Mouse (Mus musculus) kidney, postnatal 10 days (tissue): ENCODE results near the gene Ptges2.

Experiments used
- DNase-seq: peaks from one replicate; pipeline ENCODE4 v3.0.0; 2021; ENCODE audit warnings: mixed read lengths

The Ptges2 gene

GRCm38 (mm10) chr2:32416556-32416955 lies 20.9 kb downstream of the Ptges2 start:
- DNase-seq = no peak

GRCm38 (mm10) chr2:32417486-32417885 lies 21.8 kb downstream of the Ptges2 start:
- no peak for DNase-seq

- DNase-seq = no peak
Observed at GRCm38 (mm10) chr2:32418430-32419151, 22.9 kb downstream of the Ptges2 start.

GRCm38 (mm10) chr2:32419359-32419758 lies 23.7 kb downstream of the Ptges2 start:
- peak; percentile 82 for DNase-seq

- DNase-seq = no peak
Observed at GRCm38 (mm10) chr2:32420066-32420608, 24.4 kb downstream of the Ptges2 start.

GRCm38 (mm10) chr2:32420647-32421046 lies 25.0 kb downstream of the Ptges2 start:
- no peak for DNase-seq

GRCm38 (mm10) chr2:32421851-32422251 lies 26.2 kb downstream of the Ptges2 start:
- DNase-seq = peak; percentile 48

GRCm38 (mm10) chr2:32423481-32424331 lies 28.0 kb downstream of the Ptges2 start:
- peak; percentile 87 for DNase-seq

GRCm38 (mm10) chr2:32424796-32425195 lies 29.1 kb downstream of the Ptges2 start:
- no peak for DNase-seq

- DNase-seq = no peak
Observed at GRCm38 (mm10) chr2:32425568-32425967, 29.9 kb downstream of the Ptges2 start.

GRCm38 (mm10) chr2:32426141-32426540 lies 30.4 kb downstream of the Ptges2 start:
- no peak for DNase-seq

- no peak for DNase-seq
Observed at GRCm38 (mm10) chr2:32427720-32428119, 32.0 kb downstream of the Ptges2 start.

- peak; percentile 50 for DNase-seq
Observed at GRCm38 (mm10) chr2:32428262-32428722, 32.6 kb downstream of the Ptges2 start.

GRCm38 (mm10) chr2:32429215-32429891 lies 33.7 kb downstream of the Ptges2 start:
- DNase-seq = no peak

- DNase-seq = peak; percentile 84
Observed at GRCm38 (mm10) chr2:32430701-32431676, 35.3 kb downstream of the Ptges2 start.

- peak; percentile 46 for DNase-seq
Observed at GRCm38 (mm10) chr2:32436686-32437372, 41.1 kb downstream of the Ptges2 start.

GRCm38 (mm10) chr2:32437612-32438166 lies 42.0 kb downstream of the Ptges2 start:
- no peak for DNase-seq

- no peak for DNase-seq
Observed at GRCm38 (mm10) chr2:32438733-32439132, 43.0 kb downstream of the Ptges2 start.

- no peak for DNase-seq
Observed at GRCm38 (mm10) chr2:32439177-32439576, 43.5 kb downstream of the Ptges2 start.

- DNase-seq = no peak
Observed at GRCm38 (mm10) chr2:32440164-32440563, 44.5 kb downstream of the Ptges2 start.

- DNase-seq = no peak
Observed at GRCm38 (mm10) chr2:32440632-32441031, 44.9 kb downstream of the Ptges2 start.
